Mouse (Mus musculus): Measurements from ENCODE around the gene Sorcs1. TPM values are rescaled to one million over a fixed set of nuclear protein-coding genes. Genes with fewer than 3 reads are reported as not detected.

Sorcs1 gene
- total and polyA plus RNA-seq, 2 experiments from 2014 or later: 0.51 to 1.1 TPM

DNA sequence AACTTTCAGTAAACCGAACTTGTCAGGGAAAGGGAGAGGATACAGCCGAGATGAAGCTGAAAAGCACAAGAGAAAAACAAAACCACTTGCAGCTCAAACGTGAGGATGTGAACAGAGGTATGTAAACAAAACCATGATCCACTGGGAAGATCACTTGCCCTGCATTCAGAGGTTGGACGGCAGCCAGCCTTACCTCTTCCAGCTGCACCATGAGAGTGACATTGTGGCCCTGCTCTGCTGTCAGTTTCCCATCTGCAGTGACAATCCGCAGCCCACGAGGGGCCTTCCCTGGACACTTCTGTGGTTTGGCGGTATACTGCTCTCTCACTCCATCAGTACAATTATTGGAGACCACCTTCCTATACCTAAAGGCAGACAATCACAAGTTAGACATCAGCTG, 468.0 kb downstream of the Sorcs1 start:
- H3K4me1 ChIP-seq (ENCODE audit: control insufficient read depth, insufficient read depth): no peaks in the 10 kb centered on the region
- ATAC-seq (ENCODE audit: insufficient read depth, low read depth): no peak
- no peak overlapping the region for H3K9ac ChIP-seq (replicated peaks; ENCODE audit: low read depth, low read length)
- H3K36me3 ChIP-seq (replicated peaks; ENCODE audit: control insufficient read depth, insufficient read depth, low read length): no peaks in the 10 kb centered on the region
- H3K4me2 ChIP-seq (ENCODE audit: low read depth, low read length): no peak overlapping the region
- H3K27me3 ChIP-seq (ENCODE audit: control insufficient read depth, insufficient read depth, low read length): no peaks in the 10 kb centered on the region
- TF ChIP-seq CTCF (IDR thresholded peaks at IDR 0.05; ENCODE audit: low read depth) (no peak), EP300 (IDR thresholded peaks at IDR 0.05; ENCODE audit: low read depth) (no peak)
- DNase-seq (ENCODE audit: low spot score): no peak
- no peak overlapping the region for H3K27ac ChIP-seq (ENCODE audit: low read depth)
- no peak overlapping the region for H3K4me3 ChIP-seq (ENCODE audit: low read depth, low read length)
- WGBS: 36% methylated on average over 7 of the region's 7 CpGs
- no peaks in the 10 kb centered on the region for H3K9me3 ChIP-seq (replicated peaks; ENCODE audit: control insufficient read depth, low read length)

DNA sequence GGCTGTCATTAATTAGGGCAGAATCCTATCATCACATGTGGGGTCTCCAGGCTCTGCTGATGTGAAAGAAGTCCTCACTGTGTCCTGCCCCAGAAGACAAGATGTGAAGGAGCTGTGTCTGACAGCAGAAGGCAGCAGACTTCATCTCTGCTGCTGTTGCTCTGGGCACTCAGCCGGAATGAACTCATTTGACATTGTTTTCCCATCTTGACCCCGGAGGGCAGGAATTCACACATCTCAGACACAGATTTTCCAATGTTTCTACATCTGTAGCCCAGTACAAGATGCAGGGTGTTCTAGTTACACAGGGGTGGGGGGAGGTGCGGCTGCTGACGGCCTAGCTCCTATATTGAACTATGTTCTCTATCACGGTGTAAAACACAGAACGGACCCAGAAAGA, 474.1 kb downstream of the Sorcs1 start:
- ATAC-seq (ENCODE audit: insufficient read depth, low read depth) (no peak), DNase-seq (ENCODE audit: low spot score) (no peak)
- no peaks in the 10 kb centered on the region for H3K4me1 ChIP-seq (ENCODE audit: control insufficient read depth, insufficient read depth)
- no peaks in the 10 kb centered on the region for H3K36me3 ChIP-seq (replicated peaks; ENCODE audit: control insufficient read depth, insufficient read depth, low read length)
- H3K27ac ChIP-seq (ENCODE audit: low read depth): no peak overlapping the region
- H3K27me3 ChIP-seq (ENCODE audit: control insufficient read depth, insufficient read depth, low read length): no peaks in the 10 kb centered on the region
- H3K4me3 ChIP-seq (ENCODE audit: low read depth, low read length): no peak overlapping the region
- H3K9me3 ChIP-seq (replicated peaks; ENCODE audit: control insufficient read depth, low read length): no peaks in the 10 kb centered on the region
- 65% methylated on average over 6 of the region's 6 CpGs for WGBS
- H3K9ac ChIP-seq (replicated peaks; ENCODE audit: low read depth, low read length): no peak overlapping the region
- no peak for TF ChIP-seq EP300 (IDR thresholded peaks at IDR 0.05; ENCODE audit: low read depth)
- no peak for TF ChIP-seq CTCF (IDR thresholded peaks at IDR 0.05; ENCODE audit: low read depth)
- H3K4me2 ChIP-seq (ENCODE audit: low read depth, low read length): no peak overlapping the region

DNA sequence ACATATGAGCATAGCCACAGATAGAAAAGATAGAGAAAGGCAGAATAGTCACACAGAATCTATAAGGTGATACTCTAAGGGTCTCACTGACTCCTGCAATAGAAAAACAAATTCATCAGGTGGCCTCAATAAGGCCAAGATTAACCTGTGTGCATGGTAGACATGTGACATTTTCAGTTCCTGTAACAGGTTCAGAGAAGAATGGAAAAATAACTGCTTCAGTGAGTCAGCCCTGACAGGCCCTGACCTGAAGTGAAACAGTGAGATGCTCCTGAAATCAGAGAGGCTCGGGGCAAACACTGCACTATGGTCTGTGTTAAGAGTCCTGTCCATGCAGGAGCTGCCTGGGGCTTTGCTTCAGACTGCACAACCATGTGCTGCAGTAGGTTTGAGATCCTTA, 481.9 kb downstream of the Sorcs1 start:
- H3K4me1 ChIP-seq (ENCODE audit: control insufficient read depth, insufficient read depth): no peaks in the 10 kb centered on the region
- ATAC-seq (ENCODE audit: insufficient read depth, low read depth) (no peak), DNase-seq (ENCODE audit: low spot score) (no peak)

DNA sequence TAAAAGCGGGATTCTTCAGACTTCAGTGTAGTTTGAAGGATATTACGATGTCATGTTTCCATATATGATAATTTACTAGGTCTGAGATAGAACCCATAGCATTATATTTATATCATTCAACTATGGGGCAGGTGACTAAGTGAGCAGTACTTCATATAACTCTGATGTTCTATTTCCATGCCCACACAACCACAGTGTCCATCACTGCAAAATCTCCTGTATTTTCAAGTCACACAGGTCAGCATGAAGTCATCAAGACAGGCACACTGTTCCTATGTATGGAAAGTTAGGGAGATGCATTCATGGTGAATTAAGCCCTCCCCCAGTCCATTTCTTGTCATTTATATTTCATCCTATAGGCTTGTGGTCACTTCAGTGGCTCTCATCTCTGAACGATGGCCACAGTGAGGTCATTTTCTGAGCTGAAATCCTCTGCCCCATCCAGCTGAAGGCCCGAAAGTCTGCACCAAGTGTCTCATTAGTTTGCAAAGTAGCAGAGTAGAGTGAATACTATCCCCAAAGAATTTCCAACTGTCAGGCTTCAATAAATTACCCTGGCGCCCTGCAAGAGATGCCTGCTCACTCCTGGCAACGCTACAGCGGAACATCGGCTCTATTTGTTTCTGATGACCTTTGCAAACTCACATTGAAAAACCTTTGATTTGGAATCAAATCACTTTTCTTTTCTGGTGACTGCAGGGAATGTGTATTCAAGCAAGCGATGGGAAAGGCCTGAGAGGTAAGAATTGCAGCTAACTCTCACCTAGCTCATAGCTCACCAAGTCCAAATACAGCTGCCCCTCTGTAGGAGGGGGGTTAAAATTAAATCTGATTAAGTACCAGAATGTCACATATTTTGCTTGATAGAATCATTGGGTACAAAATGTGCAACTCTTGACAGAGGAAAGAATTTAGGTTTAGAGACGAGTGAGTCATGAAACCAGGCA, 492.4 kb downstream of the Sorcs1 start:
- Histone ChIP-seq H3K9ac (replicated peaks; ENCODE audit: low read depth, low read length) (no peak overlapping the region), H3K4me2 (ENCODE audit: low read depth, low read length) (no peak overlapping the region), H3K36me3 (replicated peaks; ENCODE audit: control insufficient read depth, insufficient read depth, low read length) (no peaks in the 10 kb centered on the region), H3K4me1 (ENCODE audit: control insufficient read depth, insufficient read depth) (no peaks in the 10 kb centered on the region), H3K27ac (ENCODE audit: low read depth) (no peak overlapping the region), H3K4me3 (ENCODE audit: low read depth, low read length) (no peak overlapping the region), H3K27me3 (ENCODE audit: control insufficient read depth, insufficient read depth, low read length) (no peaks in the 10 kb centered on the region), H3K9me3 (replicated peaks; ENCODE audit: control insufficient read depth, low read length) (no peaks in the 10 kb centered on the region)
- 71% methylated on average over 10 of the region's 10 CpGs for WGBS
- no peak for TF ChIP-seq EP300 (IDR thresholded peaks at IDR 0.05; ENCODE audit: low read depth)
- DNase-seq (ENCODE audit: low spot score) (no peak), ATAC-seq (ENCODE audit: insufficient read depth, low read depth) (no peak)

More for the DNA sequence above, 481.9 kb downstream of the Sorcs1 start:
- Histone ChIP-seq H3K27ac (ENCODE audit: low read depth) (no peak overlapping the region), H3K4me3 (ENCODE audit: low read depth, low read length) (no peak overlapping the region), H3K27me3 (ENCODE audit: control insufficient read depth, insufficient read depth, low read length) (no peaks in the 10 kb centered on the region), H3K9me3 (replicated peaks; ENCODE audit: control insufficient read depth, low read length) (no peaks in the 10 kb centered on the region), H3K9ac (replicated peaks; ENCODE audit: low read depth, low read length) (no peak overlapping the region), H3K4me2 (ENCODE audit: low read depth, low read length) (no peak overlapping the region), H3K36me3 (replicated peaks; ENCODE audit: control insufficient read depth, insufficient read depth, low read length) (no peaks in the 10 kb centered on the region)
- 66% methylated on average over 1 of the region's 1 CpGs for WGBS
- TF ChIP-seq CTCF (IDR thresholded peaks at IDR 0.05; ENCODE audit: low read depth): no peak
- no peak for TF ChIP-seq EP300 (IDR thresholded peaks at IDR 0.05; ENCODE audit: low read depth)

DNA sequence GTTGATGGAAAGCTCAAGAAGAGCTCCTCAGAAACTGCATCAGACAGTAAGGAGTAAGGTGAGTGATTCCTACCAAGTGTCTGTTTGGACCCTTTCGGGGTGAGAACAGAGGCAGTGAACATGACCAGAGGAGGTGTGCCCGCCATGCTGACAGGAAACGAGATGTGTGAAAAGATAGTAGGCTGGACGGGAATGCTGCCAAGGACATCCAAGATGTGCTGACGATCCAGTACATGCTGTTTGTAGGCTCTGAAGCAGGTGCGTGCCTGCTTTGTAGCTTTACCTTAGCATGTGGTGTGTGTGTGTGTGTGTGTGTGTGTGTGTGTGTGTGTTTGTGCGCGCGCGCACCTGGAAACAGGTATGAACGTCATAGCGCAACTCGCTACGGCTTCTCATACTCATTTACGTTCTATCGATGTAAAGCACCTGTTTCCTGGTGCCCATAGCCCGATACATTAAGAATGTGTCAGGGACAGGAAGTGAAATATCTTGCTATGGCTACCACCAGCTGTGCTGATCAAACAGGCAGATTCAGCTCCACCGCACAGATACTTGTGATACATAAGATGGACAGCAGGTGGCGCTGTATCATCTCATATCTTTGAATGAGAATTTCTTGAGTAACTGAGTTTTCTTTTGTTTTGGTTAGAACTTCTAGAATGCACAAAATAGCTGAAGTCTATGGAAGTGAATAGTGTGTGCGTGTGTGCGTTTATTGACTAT, 493.4 kb downstream of the Sorcs1 start:
- DNase-seq (ENCODE audit: low spot score) (peak; percentile 28), ATAC-seq (ENCODE audit: insufficient read depth, low read depth) (no peak)
- TF ChIP-seq CTCF (IDR thresholded peaks at IDR 0.05; ENCODE audit: low read depth) (peak; percentile 66), EP300 (IDR thresholded peaks at IDR 0.05; ENCODE audit: low read depth) (no peak)
- H3K4me1 ChIP-seq (ENCODE audit: control insufficient read depth, insufficient read depth): no peaks in the 10 kb centered on the region
- H3K4me2 ChIP-seq (ENCODE audit: low read depth, low read length): no peak overlapping the region
- no peaks in the 10 kb centered on the region for H3K27me3 ChIP-seq (ENCODE audit: control insufficient read depth, insufficient read depth, low read length)
- no peak overlapping the region for H3K27ac ChIP-seq (ENCODE audit: low read depth)
- H3K4me3 ChIP-seq (ENCODE audit: low read depth, low read length): no peak overlapping the region
- H3K9ac ChIP-seq (replicated peaks; ENCODE audit: low read depth, low read length): no peak overlapping the region
- WGBS: 39% methylated on average over 21 of the region's 21 CpGs
- H3K36me3 ChIP-seq (replicated peaks; ENCODE audit: control insufficient read depth, insufficient read depth, low read length): no peaks in the 10 kb centered on the region
- no peaks in the 10 kb centered on the region for H3K9me3 ChIP-seq (replicated peaks; ENCODE audit: control insufficient read depth, low read length)
